Mouse (Mus musculus) lung, postnatal 0 days (tissue): ENCODE measurements around the gene Car5a. TPM values are rescaled to one million over a fixed set of nuclear protein-coding genes. Genes with fewer than 3 reads are reported as not detected.

Source experiments
- ATAC-seq: fragments of 200-750 bp; cut with Nextera tagmentation; 2 replicates; pipeline ENCODE4 v1.8.0; 2017; ENCODE audit warnings: moderate library complexity
- DNase-seq: peaks from one replicate; pipeline ENCODE4 v3.0.0-alpha.2; 2016; ENCODE audit warnings: low spot score
- H3K27ac ChIP-seq: fragments of 300-500 bp; sonication (generic); 2 replicates; pipeline ENCODE4 v1.5.1; 2014; ENCODE audit warnings: antibody characterized with exemption, mild to moderate bottlenecking, low read length, mixed read lengths
- H3K27me3 ChIP-seq: fragments of 300-500 bp; sonication (generic); replicated peaks from 2 replicates; pipeline ENCODE4 v1.6.1; 2014; ENCODE audit warnings: low read length, mixed read lengths; ENCODE audit not compliant: insufficient read depth
- H3K36me3 ChIP-seq: fragments of 300-500 bp; sonication (generic); 2 replicates; pipeline ENCODE4 v1.6.1; 2014; ENCODE audit warnings: low read length, mixed read lengths; ENCODE audit not compliant: insufficient read depth
- H3K4me1 ChIP-seq: fragments of 300-500 bp; sonication (generic); 2 replicates; pipeline ENCODE4 v1.6.1; 2014; ENCODE audit warnings: antibody characterized with exemption, low read depth, low read length, mixed read lengths; ENCODE audit not compliant: insufficient read depth
- H3K4me2 ChIP-seq: fragments of 300-500 bp; sonication (generic); replicated peaks from 2 replicates; pipeline ENCODE4 v1.6.1; 2014; ENCODE audit warnings: low read depth, mild to moderate bottlenecking, low read length, moderate library complexity, mixed read lengths
- H3K4me3 ChIP-seq: fragments of 300-500 bp; sonication (generic); 2 replicates; pipeline ENCODE4 v1.5.1; 2014; ENCODE audit warnings: low read depth, low read length
- H3K9ac ChIP-seq: fragments of 300-500 bp; sonication (generic); replicated peaks from 2 replicates; pipeline ENCODE4 v1.6.1; 2014; ENCODE audit warnings: low read depth, mild to moderate bottlenecking
- H3K9me3 ChIP-seq: fragments of 300-500 bp; sonication (generic); 2 replicates; pipeline ENCODE4 v1.6.1; 2016; ENCODE audit warnings: low read length, mixed read lengths
- CTCF ChIP-seq: IDR thresholded peaks from 2 replicates; pipeline ENCODE4 v1.5.1; 2016; ENCODE audit warnings: antibody characterized with exemption, mild to moderate bottlenecking
- EP300 ChIP-seq: IDR thresholded peaks from 2 replicates; pipeline ENCODE4 v1.6.1; 2016; ENCODE audit warnings: antibody characterized with exemption, mild to moderate bottlenecking, control low read depth
- WGBS: fragments of 180-500 bp; shearing (Covaris S2); extraction: QIAGEN DNeasy Blood & Tissue Kit; methylation state at CpG from one replicate; pipeline ENCODE4 v1.1.7; 2014; 5-methylcytosine and 5-hydroxymethylcytosine counted together
- polyA plus RNA-seq: library from polyadenylated mRNA; unstranded; fragments of >200 nt; fragmentation: Nextera tagmentation; extraction: Ambion mirVana; gene quantifications from 2 replicates; pipeline ENCODE4 v1.2.1, GENCODE M21; 2015

Car5a gene
- polyA plus RNA-seq, 1 experiment from 2014 or later: 0.61 TPM

- H3K36me3 ChIP-seq: no peaks in the 10 kb centered on the region
- peak overlapping the region; percentile 57 for H3K27ac ChIP-seq
- no peak overlapping the region for H3K9ac ChIP-seq
- peak; percentile 26 for TF ChIP-seq CTCF
- TF ChIP-seq EP300: no peak
- WGBS: 16% methylated on average over 4 of the region's 4 CpGs
- H3K4me3 ChIP-seq: no peak overlapping the region
- peaks cover 6% of the 10 kb centered on the region; the same call in 1 of the 2 replicates for H3K4me1 ChIP-seq
- peak; percentile 97 for ATAC-seq
- no peaks in the 10 kb centered on the region for H3K9me3 ChIP-seq
- no peaks in the 10 kb centered on the region for H3K27me3 ChIP-seq
- DNase-seq: peak; percentile 96
- H3K4me2 ChIP-seq: peak overlapping the region; percentile 38
These were observed 46.2 kb downstream of the Car5a start for GRCm38 (mm10) chr8:121898401-121898931.

- Histone ChIP-seq H3K4me3 (no peak overlapping the region), H3K9ac (no peak overlapping the region), H3K9me3 (no peaks in the 10 kb centered on the region), H3K4me1 (peaks cover 6% of the 10 kb centered on the region; the same call in 1 of the 2 replicates), H3K27me3 (no peaks in the 10 kb centered on the region), H3K4me2 (peak overlapping the region; percentile 38), H3K27ac (peak overlapping the region; percentile 57), H3K36me3 (no peaks in the 10 kb centered on the region)
- DNase-seq (peak; percentile 80), ATAC-seq (peak; percentile 66)
- WGBS: 14% methylated on average over 7 of the region's 7 CpGs
- TF ChIP-seq CTCF (no peak), EP300 (no peak)
These were observed 46.8 kb downstream of the Car5a start for GRCm38 (mm10) chr8:121897871-121898381.

GRCm38 (mm10) chr8:121897205-121897604 lies 47.5 kb downstream of the Car5a start:
- Histone ChIP-seq H3K4me1 (peaks cover 6% of the 10 kb centered on the region; the same call in 1 of the 2 replicates), H3K9ac (no peak overlapping the region), H3K9me3 (no peaks in the 10 kb centered on the region), H3K36me3 (no peaks in the 10 kb centered on the region), H3K27me3 (no peaks in the 10 kb centered on the region), H3K4me2 (no peak overlapping the region), H3K27ac (peak overlapping the region; percentile 57), H3K4me3 (no peak overlapping the region)
- DNase-seq (no peak), ATAC-seq (no peak)
- TF ChIP-seq EP300 (no peak), CTCF (no peak)
- 58% methylated on average over 9 of the region's 9 CpGs for WGBS

DNA sequence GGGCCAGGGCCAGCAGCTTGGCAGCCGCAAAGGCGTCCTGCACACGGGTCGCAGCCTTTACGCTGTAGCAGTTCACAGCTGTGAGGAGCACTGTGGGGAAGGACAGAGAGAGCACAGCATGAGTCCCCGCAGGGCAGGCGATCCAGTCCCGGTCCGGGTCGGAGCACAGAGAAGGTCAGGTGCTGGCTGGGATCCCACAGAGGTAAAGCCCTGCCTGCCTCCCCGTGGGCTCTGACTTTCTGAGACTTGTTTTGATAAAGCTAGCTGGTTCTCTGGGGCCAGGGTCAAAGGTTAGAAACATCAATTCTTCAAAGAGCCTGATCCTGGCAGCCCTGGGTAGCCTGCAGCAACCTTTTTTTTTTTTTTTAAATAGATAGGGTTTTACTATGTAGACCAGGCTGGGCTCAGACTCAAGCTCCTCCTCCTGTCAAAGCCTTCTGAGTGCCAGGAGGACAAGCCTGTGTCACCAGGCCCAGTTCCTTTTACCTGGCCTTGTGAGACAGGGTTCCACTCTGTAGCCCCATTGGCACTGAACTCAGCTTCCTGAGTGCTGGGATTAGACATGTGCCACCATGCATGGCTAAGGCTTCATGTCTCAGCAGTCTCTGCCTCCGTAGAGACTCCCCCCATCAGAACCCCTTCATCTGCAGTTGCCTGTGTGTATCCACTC lies 48.1 kb downstream of the Car5a start:
- H3K4me3 ChIP-seq: no peak overlapping the region
- no peak overlapping the region for H3K4me2 ChIP-seq
- no peak overlapping the region for H3K27ac ChIP-seq
- no peaks in the 10 kb centered on the region for H3K36me3 ChIP-seq
- no peak overlapping the region for H3K9ac ChIP-seq
- ATAC-seq: no peak
- H3K27me3 ChIP-seq: no peaks in the 10 kb centered on the region
- no peak for DNase-seq
- H3K4me1 ChIP-seq: peaks cover 6% of the 10 kb centered on the region; the same call in 1 of the 2 replicates
- H3K9me3 ChIP-seq: no peaks in the 10 kb centered on the region
- 60% methylated on average over 12 of the region's 12 CpGs for WGBS
- TF ChIP-seq EP300 (no peak), CTCF (no peak)

GRCm38 (mm10) chr8:121895910-121896309 lies 48.8 kb downstream of the Car5a start:
- no peaks in the 10 kb centered on the region for H3K36me3 ChIP-seq
- no peak overlapping the region for H3K4me2 ChIP-seq
- no peaks in the 10 kb centered on the region for H3K27me3 ChIP-seq
- no peak overlapping the region for H3K4me3 ChIP-seq
- no peak for DNase-seq
- no peak overlapping the region for H3K27ac ChIP-seq
- no peaks in the 10 kb centered on the region for H3K9me3 ChIP-seq
- no peak for ATAC-seq
- H3K9ac ChIP-seq: no peak overlapping the region
- peaks cover 6% of the 10 kb centered on the region; the same call in 1 of the 2 replicates for H3K4me1 ChIP-seq
- 63% methylated on average over 7 of the region's 7 CpGs for WGBS
- TF ChIP-seq EP300: no peak

- Histone ChIP-seq H3K9ac (no peak overlapping the region), H3K27me3 (no peaks in the 10 kb centered on the region), H3K4me2 (no peak overlapping the region), H3K36me3 (no peaks in the 10 kb centered on the region), H3K9me3 (no peaks in the 10 kb centered on the region), H3K4me1 (no peaks in the 10 kb centered on the region), H3K4me3 (no peak overlapping the region), H3K27ac (no peak overlapping the region)
- ATAC-seq (no peak), DNase-seq (no peak)
- no peak for TF ChIP-seq CTCF
- 65% methylated on average over 5 of the region's 5 CpGs for WGBS
These were observed 51.8 kb downstream of the Car5a start for GRCm38 (mm10) chr8:121892875-121893274.
